Mouse (Mus musculus): Measurements from ENCODE around the gene Gltp. TPM values are rescaled to one million over a fixed set of nuclear protein-coding genes. Genes with fewer than 3 reads are reported as not detected.
A peak's percentile ranks its signal among the peaks of the same experiment; 100 is the strongest.

Gltp gene
- total and polyA plus RNA-seq, 3 experiments = 23.8 to 90.4 (median 25.5) TPM

- TF ChIP-seq GABPA (IDR thresholded peaks at IDR 0.05; ENCODE audit: insufficient replicate concordance, low read depth, low read length) (peak; percentile 85), USF1 (IDR thresholded peaks at IDR 0.05; ENCODE audit: low read depth, low read length) (no peak), POLR2A (IDR thresholded peaks at IDR 0.05; ENCODE audit: low read depth, low read length) (peak; percentile 69; the same call in 1 of the 2 replicates), E2F4 (IDR thresholded peaks at IDR 0.05; ENCODE audit: insufficient replicate concordance, low read depth, low read length) (no peak)
These were observed 16.7 kb upstream of the Gltp start, which contains the start of gene Tchp (continued) for GRCm38 (mm10) chr5:114707265-114708068.

- no peaks in the 10 kb centered on the region for H3K9me3 ChIP-seq (replicated peaks; ENCODE audit: low read length)
- no peak overlapping the region for H3K4me3 ChIP-seq (replicated peaks in 1 of 3; ENCODE audit: low read depth in 2 of 3, low read length in 2 of 3, poor library complexity in 1 of 3)
- H3K36me3 ChIP-seq (replicated peaks in 1 of 2; ENCODE audit: control insufficient read depth in 1 of 2, insufficient read depth in 1 of 2, low read length in 1 of 2) = no peaks in the 10 kb centered on the region
- no peak overlapping the region for H3K9ac ChIP-seq (ENCODE audit: insufficient read depth, low read depth)
- in situ Hi-C loops (cut with MboI; ENCODE audit: low pct_ligation_motif_present, low pct_unique_long_range_greater_than_20kb, low sequenced_read_pairs) = loop anchor here (25.0 kb wide), 1 partner anchor 210 kb away; the partner anchor contains the start of gene Oasl1
- H3K27ac ChIP-seq (ENCODE audit: insufficient read depth, low read depth) = no peak overlapping the region
- dilution Hi-C loops (cut with MboI; ENCODE audit: extremely low pct_ligation_motif_present, extremely low pct_unique_long_range_greater_than_20kb, low sequenced_read_pairs) = no loop called here
- no peaks in the 10 kb centered on the region for H3K79me2 ChIP-seq (replicated peaks; ENCODE audit: control insufficient read depth, extremely low read depth, insufficient read depth, poor library complexity, severe bottlenecking)
- H3K4me1 ChIP-seq (ENCODE audit: control insufficient read depth in 1 of 2, insufficient read depth in 2 of 2) = peaks cover 3% of the 10 kb centered on the region in 2 experiments; a peak in 2 of 4 replicates
- H3K4me2 ChIP-seq (ENCODE audit: insufficient read depth, low read depth, poor library complexity, severe bottlenecking) = no peak overlapping the region
- TF ChIP-seq CTCF (conservative IDR thresholded peaks at IDR 0.05 in 1 of 2, IDR thresholded peaks at IDR 0.05 in 1 of 2; ENCODE audit: low read depth in 2 of 2, low read length in 2 of 2) (peak; percentile 18 to 88; a peak in 3 of 4 replicates), RAD21 (IDR thresholded peaks at IDR 0.05; ENCODE audit: low read depth, low read length) (peak; percentile 93), SMC3 (IDR thresholded peaks at IDR 0.05; ENCODE audit: low read depth, low read length) (peak; percentile 81), ZKSCAN1 (IDR thresholded peaks at IDR 0.05; ENCODE audit: borderline replicate concordance, low read depth, low read length) (no peak), ZC3H11A (IDR thresholded peaks at IDR 0.05; ENCODE audit: low read depth, low read length) (peak; percentile 38; the same call in 1 of the 2 replicates), POLR2A (IDR thresholded peaks at IDR 0.05; ENCODE audit: low read depth, low read length) (no peak), GABPA (IDR thresholded peaks at IDR 0.05; ENCODE audit: insufficient replicate concordance, low read depth, low read length) (no peak)
- DNase-seq (ENCODE audit: extremely low read depth) = peak; percentile 57
- H3K27me3 ChIP-seq (replicated peaks) = no peaks in the 10 kb centered on the region
These were observed 11.9 kb upstream of the Gltp start for GRCm38 (mm10) chr5:114702403-114703392.

GRCm38 (mm10) chr5:114699015-114699414 is 8.2 kb upstream of the Gltp start:
- peaks cover 0 to 6% of the 10 kb centered on the region in 2 experiments; a peak in 2 of 4 replicates for H3K4me1 ChIP-seq (ENCODE audit: control insufficient read depth in 1 of 2, insufficient read depth in 2 of 2)
- H3K9me3 ChIP-seq (replicated peaks; ENCODE audit: low read length) = no peaks in the 10 kb centered on the region
- H3K9ac ChIP-seq (ENCODE audit: insufficient read depth, low read depth) = no peak overlapping the region
- H3K4me2 ChIP-seq (ENCODE audit: insufficient read depth, low read depth, poor library complexity, severe bottlenecking) = no peak overlapping the region
- H3K27me3 ChIP-seq (replicated peaks) = peaks cover 4% of the 10 kb centered on the region
- H3K27ac ChIP-seq (ENCODE audit: insufficient read depth, low read depth) = no peak overlapping the region
- no peak overlapping the region for H3K4me3 ChIP-seq (replicated peaks in 1 of 3; ENCODE audit: low read depth in 2 of 3, low read length in 2 of 3, poor library complexity in 1 of 3)
- in situ Hi-C loops (cut with MboI; ENCODE audit: low pct_ligation_motif_present, low pct_unique_long_range_greater_than_20kb, low sequenced_read_pairs) (no loop called here), dilution Hi-C loops (cut with MboI; ENCODE audit: extremely low pct_ligation_motif_present, extremely low pct_unique_long_range_greater_than_20kb, low sequenced_read_pairs) (no loop called here)
- no peaks in the 10 kb centered on the region for H3K79me2 ChIP-seq (replicated peaks; ENCODE audit: control insufficient read depth, extremely low read depth, insufficient read depth, poor library complexity, severe bottlenecking)
- no peak for TF ChIP-seq ZNF384 (IDR thresholded peaks at IDR 0.05; ENCODE audit: low read depth, low read length)
- no peak for TF ChIP-seq POLR2A (IDR thresholded peaks at IDR 0.05; ENCODE audit: low read depth, low read length)
- no peaks in the 10 kb centered on the region for H3K36me3 ChIP-seq (replicated peaks in 1 of 2; ENCODE audit: control insufficient read depth in 1 of 2, insufficient read depth in 1 of 2, low read length in 1 of 2)
- no peak for DNase-seq (ENCODE audit: extremely low read depth)

All from CH12.LX (cell line).